Mouse (Mus musculus): ENCODE measurements at regions not wholly inside any gene's neighbourhood (a gene's known extent, or its start where the extent isn't known, plus 50 kb on each side); places are given as distances from the start of the nearest gene placed in this dataset.
"Not testable (repeated sequence)": the region's sequence is repeated elsewhere in the genome, so short reads cannot be mapped to it uniquely, and the experiment has no call there.

- DNase-seq (ENCODE audit: low spot score), result not testable (repeated sequence)
- 85% methylated on average over 8 of the region's 9 CpGs for WGBS
These were observed 1191.1 kb upstream of the 1700008P02Rik start for GRCm38 (mm10) chr3:7811301-7811700.

GRCm38 (mm10) chr3:7805121-7805520 is 1184.9 kb upstream of the 1700008P02Rik start:
- H3K36me3 ChIP-seq (ENCODE audit: insufficient read depth, low read length); H3K27ac ChIP-seq (ENCODE audit: low read length); ATAC-seq; H3K9ac ChIP-seq (replicated peaks; ENCODE audit: low read depth); H3K4me3 ChIP-seq (ENCODE audit: low read depth, low read length); H3K9me3 ChIP-seq (ENCODE audit: low read length); H3K4me1 ChIP-seq (ENCODE audit: insufficient read depth, low read depth, low read length); H3K4me2 ChIP-seq (replicated peaks; ENCODE audit: low read depth, low read length); H3K27me3 ChIP-seq (replicated peaks; ENCODE audit: insufficient read depth, low read length); DNase-seq (ENCODE audit: low spot score): not testable (repeated sequence)
- WGBS, result 74% methylated on average over 2 of the region's 2 CpGs

More at GRCm38 (mm10) chr3:7811301-7811700, 1191.1 kb upstream of the 1700008P02Rik start:
- not testable (repeated sequence) for H3K36me3 ChIP-seq (ENCODE audit: insufficient read depth, low read length); H3K27ac ChIP-seq (ENCODE audit: low read length); H3K9ac ChIP-seq (replicated peaks; ENCODE audit: low read depth); H3K4me1 ChIP-seq (ENCODE audit: insufficient read depth, low read depth, low read length); H3K4me2 ChIP-seq (replicated peaks; ENCODE audit: low read depth, low read length); H3K9me3 ChIP-seq (ENCODE audit: low read length); ATAC-seq; H3K4me3 ChIP-seq (ENCODE audit: low read depth, low read length); H3K27me3 ChIP-seq (replicated peaks; ENCODE audit: insufficient read depth, low read length)

DNA sequence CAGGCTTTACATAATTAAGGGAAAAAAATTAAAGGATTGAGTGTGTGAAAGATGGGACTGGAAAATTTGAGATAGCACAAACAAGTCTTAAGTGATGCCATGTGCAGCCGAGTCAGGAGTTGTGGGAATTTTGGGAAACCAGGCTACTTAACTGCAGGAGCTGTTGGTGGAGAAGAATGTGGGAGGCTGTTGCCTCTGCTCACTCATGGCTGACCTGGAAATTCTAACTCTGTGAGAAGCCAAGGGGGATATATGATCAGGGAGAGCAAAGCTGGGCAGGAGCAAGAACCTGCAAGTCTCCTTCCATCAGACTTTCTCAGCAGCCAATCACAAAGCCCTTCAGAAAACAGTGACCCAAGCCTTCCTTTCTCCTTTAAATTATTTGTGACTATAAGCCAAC is 1184.0 kb upstream of the 1700008P02Rik start:
- ATAC-seq (no peak), DNase-seq (ENCODE audit: low spot score) (no peak)
- H3K9me3 ChIP-seq (ENCODE audit: low read length), result no peaks in the 10 kb centered on the region
- H3K9ac ChIP-seq (replicated peaks; ENCODE audit: low read depth), result no peak overlapping the region
- H3K36me3 ChIP-seq (ENCODE audit: insufficient read depth, low read length), result no peaks in the 10 kb centered on the region
- H3K4me1 ChIP-seq (ENCODE audit: insufficient read depth, low read depth, low read length), result no peaks in the 10 kb centered on the region
- WGBS, result 74% methylated on average over 1 of the region's 1 CpGs
- no peak for TF ChIP-seq EP300 (IDR thresholded peaks at IDR 0.05)
- no peak for TF ChIP-seq CTCF (IDR thresholded peaks at IDR 0.05)
- H3K27ac ChIP-seq (ENCODE audit: low read length), result no peak overlapping the region
- no peak overlapping the region for H3K4me2 ChIP-seq (replicated peaks; ENCODE audit: low read depth, low read length)
- no peaks in the 10 kb centered on the region for H3K27me3 ChIP-seq (replicated peaks; ENCODE audit: insufficient read depth, low read length)
- H3K4me3 ChIP-seq (ENCODE audit: low read depth, low read length), result no peak overlapping the region

GRCm38 (mm10) chr3:7799486-7799885 is 1179.2 kb upstream of the 1700008P02Rik start:
- no peak overlapping the region for H3K9ac ChIP-seq (replicated peaks; ENCODE audit: low read depth)
- TF ChIP-seq EP300 (IDR thresholded peaks at IDR 0.05) (no peak), CTCF (IDR thresholded peaks at IDR 0.05) (no peak)
- no peak for ATAC-seq
- H3K27me3 ChIP-seq (replicated peaks; ENCODE audit: insufficient read depth, low read length), result no peaks in the 10 kb centered on the region
- H3K4me3 ChIP-seq (ENCODE audit: low read depth, low read length), result no peak overlapping the region
- no peaks in the 10 kb centered on the region for H3K9me3 ChIP-seq (ENCODE audit: low read length)
- H3K36me3 ChIP-seq (ENCODE audit: insufficient read depth, low read length), result no peaks in the 10 kb centered on the region
- H3K4me2 ChIP-seq (replicated peaks; ENCODE audit: low read depth, low read length), result no peak overlapping the region
- H3K27ac ChIP-seq (ENCODE audit: low read length), result no peak overlapping the region
- DNase-seq (ENCODE audit: low spot score), result no peak
- H3K4me1 ChIP-seq (ENCODE audit: insufficient read depth, low read depth, low read length), result no peaks in the 10 kb centered on the region
- 77% methylated on average over 4 of the region's 4 CpGs for WGBS

GRCm38 (mm10) chr3:7787665-7788064 is 1167.4 kb upstream of the 1700008P02Rik start:
- Histone ChIP-seq H3K4me3 (ENCODE audit: low read depth, low read length) (no peak overlapping the region), H3K4me2 (replicated peaks; ENCODE audit: low read depth, low read length) (no peak overlapping the region), H3K9ac (replicated peaks; ENCODE audit: low read depth) (no peak overlapping the region), H3K4me1 (ENCODE audit: insufficient read depth, low read depth, low read length) (no peaks in the 10 kb centered on the region), H3K27ac (ENCODE audit: low read length) (no peak overlapping the region), H3K9me3 (ENCODE audit: low read length) (no peaks in the 10 kb centered on the region), H3K27me3 (replicated peaks; ENCODE audit: insufficient read depth, low read length) (no peaks in the 10 kb centered on the region), H3K36me3 (ENCODE audit: insufficient read depth, low read length) (no peaks in the 10 kb centered on the region)
- DNase-seq (ENCODE audit: low spot score) (no peak), ATAC-seq (no peak)
- TF ChIP-seq EP300 (IDR thresholded peaks at IDR 0.05) (no peak), CTCF (IDR thresholded peaks at IDR 0.05) (no peak)
- WGBS, result 82% methylated on average over 5 of the region's 5 CpGs

- WGBS, result 84% methylated on average over 2 of the region's 2 CpGs
- no peaks in the 10 kb centered on the region for H3K27me3 ChIP-seq (replicated peaks; ENCODE audit: insufficient read depth, low read length)
- H3K27ac ChIP-seq (ENCODE audit: low read length), result no peak overlapping the region
- H3K36me3 ChIP-seq (ENCODE audit: insufficient read depth, low read length), result no peaks in the 10 kb centered on the region
- no peak overlapping the region for H3K9ac ChIP-seq (replicated peaks; ENCODE audit: low read depth)
- no peaks in the 10 kb centered on the region for H3K9me3 ChIP-seq (ENCODE audit: low read length)
- no peak overlapping the region for H3K4me3 ChIP-seq (ENCODE audit: low read depth, low read length)
- no peaks in the 10 kb centered on the region for H3K4me1 ChIP-seq (ENCODE audit: insufficient read depth, low read depth, low read length)
- no peak overlapping the region for H3K4me2 ChIP-seq (replicated peaks; ENCODE audit: low read depth, low read length)
- ATAC-seq (no peak), DNase-seq (ENCODE audit: low spot score) (no peak)
- TF ChIP-seq CTCF (IDR thresholded peaks at IDR 0.05), result no peak
- TF ChIP-seq EP300 (IDR thresholded peaks at IDR 0.05), result no peak
These were observed 1164.9 kb upstream of the 1700008P02Rik start for GRCm38 (mm10) chr3:7785096-7785495.

GRCm38 (mm10) chr3:7755445-7755844 is 1135.2 kb upstream of the 1700008P02Rik start:
- ATAC-seq (peak; percentile 47), DNase-seq (ENCODE audit: low spot score) (no peak)
- TF ChIP-seq EP300 (IDR thresholded peaks at IDR 0.05), result no peak
- TF ChIP-seq CTCF (IDR thresholded peaks at IDR 0.05), result no peak
- H3K4me3 ChIP-seq (ENCODE audit: low read depth, low read length), result no peak overlapping the region
- H3K4me2 ChIP-seq (replicated peaks; ENCODE audit: low read depth, low read length), result no peak overlapping the region
- H3K9me3 ChIP-seq (ENCODE audit: low read length), result no peaks in the 10 kb centered on the region
- H3K9ac ChIP-seq (replicated peaks; ENCODE audit: low read depth), result no peak overlapping the region
- H3K27me3 ChIP-seq (replicated peaks; ENCODE audit: insufficient read depth, low read length), result no peaks in the 10 kb centered on the region
- H3K36me3 ChIP-seq (ENCODE audit: insufficient read depth, low read length), result no peaks in the 10 kb centered on the region
- H3K4me1 ChIP-seq (ENCODE audit: insufficient read depth, low read depth, low read length), result no peaks in the 10 kb centered on the region
- H3K27ac ChIP-seq (ENCODE audit: low read length), result no peak overlapping the region
- 19% methylated on average over 4 of the region's 4 CpGs for WGBS
